In the genomic region with DNA sequence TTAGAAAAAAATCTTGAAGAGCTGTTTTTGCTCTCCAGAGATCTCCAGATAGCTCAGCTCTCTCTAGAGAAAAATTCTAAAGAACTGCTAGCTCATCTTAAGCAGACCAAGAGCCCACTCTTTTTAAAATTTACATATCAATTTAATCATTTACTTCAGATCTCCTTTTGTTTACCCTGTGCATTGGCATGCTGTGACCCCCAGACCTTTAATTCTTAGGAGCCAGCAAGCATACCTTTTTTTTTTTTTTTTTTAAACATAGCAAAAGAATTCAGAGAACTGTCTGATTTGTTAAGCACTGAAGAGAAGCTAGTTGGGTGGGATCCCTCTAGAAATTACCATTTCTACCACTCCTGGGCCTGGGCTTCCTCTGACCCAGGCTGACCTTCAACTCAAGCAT, we compare ENCODE assay signal across 24 mouse cellular contexts.
"Had no signal": no experiment of that assay in that cellular context is flagged by ENCODE, and none has a peak within 500 bp of the region (broad histone marks: within the 10 kb centered on the region; RNA-seq: fewer than 3 reads in every experiment).

No protein-coding gene starts in this region.

- DNase-seq: cerebellum, adult 9-11 months; cerebellum, postnatal 10 days; cerebellum, postnatal 14 days; cerebellum, postnatal 25 days; cerebellum, postnatal 36 days; embryo, embryonic 11 days; forebrain, postnatal 0 days; gastrocnemius, adult 2 months; gastrocnemius, postnatal 10 days; gastrocnemius, postnatal 14 days; gastrocnemius, postnatal 25 days; gastrocnemius, postnatal 36 days; heart, adult 11 months; heart, adult 18-20 months; heart, adult 2 months had no signal

- H3K9me3 ChIP-seq: embryonic facial prominence, embryonic 10.5 days; embryonic facial prominence, embryonic 12.5 days; embryonic facial prominence, embryonic 13.5 days; embryonic facial prominence, embryonic 15.5 days; forebrain, embryonic 10.5 days; forebrain, embryonic 12.5 days; forebrain, embryonic 13.5 days; forebrain, embryonic 15.5 days had no signal

- H3K27ac ChIP-seq: embryonic facial prominence, embryonic 10.5 days; embryonic facial prominence, embryonic 12.5 days; embryonic facial prominence, embryonic 13.5 days; embryonic facial prominence, embryonic 15.5 days; forebrain, embryonic 10.5 days; forebrain, embryonic 12.5 days; forebrain, embryonic 13.5 days; forebrain, embryonic 15.5 days; gastrocnemius, adult 2 months; heart, adult 2 months had no signal

- H3K36me3 ChIP-seq: embryonic facial prominence, embryonic 10.5 days; embryonic facial prominence, embryonic 12.5 days; embryonic facial prominence, embryonic 13.5 days; embryonic facial prominence, embryonic 15.5 days; forebrain, embryonic 10.5 days; forebrain, embryonic 12.5 days; forebrain, embryonic 15.5 days had no signal

- H3K4me1 ChIP-seq: embryonic facial prominence, embryonic 10.5 days; embryonic facial prominence, embryonic 12.5 days; embryonic facial prominence, embryonic 15.5 days; forebrain, embryonic 10.5 days; forebrain, embryonic 12.5 days; forebrain, embryonic 13.5 days; forebrain, embryonic 15.5 days had no signal

- H3K4me3 ChIP-seq: embryonic facial prominence, embryonic 10.5 days; embryonic facial prominence, embryonic 12.5 days; embryonic facial prominence, embryonic 13.5 days; embryonic facial prominence, embryonic 15.5 days; erythroblast, embryonic 14.5 days; forebrain, embryonic 10.5 days; forebrain, embryonic 12.5 days; forebrain, embryonic 13.5 days; forebrain, embryonic 15.5 days; gastrocnemius, adult 2 months; heart, adult 2 months had no signal

- H3K9ac ChIP-seq: embryonic facial prominence, embryonic 12.5 days; embryonic facial prominence, embryonic 13.5 days; embryonic facial prominence, embryonic 15.5 days; forebrain, embryonic 12.5 days; forebrain, embryonic 13.5 days; forebrain, embryonic 15.5 days; forebrain, postnatal 0 days had no signal
